Mouse (Mus musculus): ENCODE measurements around the gene Dok3.
A peak's percentile ranks its signal among the peaks of the same experiment; 100 is the strongest.

Dok3 gene

DNA sequence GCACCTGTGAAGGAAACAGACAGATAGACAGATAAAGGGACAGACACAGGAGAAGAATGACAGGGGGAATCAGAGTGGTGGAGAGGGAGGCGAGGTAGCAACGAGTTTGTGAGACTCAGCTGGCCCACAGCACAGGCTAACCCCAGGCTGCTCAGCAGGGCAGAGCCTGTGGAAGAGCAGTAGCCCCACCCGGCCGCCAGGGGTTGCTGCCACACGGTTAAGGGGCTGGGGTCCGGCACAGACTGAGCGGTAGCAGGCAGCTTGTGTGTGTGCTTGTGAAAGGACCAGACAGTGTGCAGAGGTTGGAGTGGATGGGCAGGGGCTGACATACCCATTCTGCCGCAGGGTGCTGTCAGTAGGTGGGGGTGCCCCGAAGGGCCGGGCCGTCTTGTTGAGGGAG, 21.2 kb downstream of the Dok3 start:
- DNase-seq (ENCODE audit: low read depth, low spot score), result no peak

DNA sequence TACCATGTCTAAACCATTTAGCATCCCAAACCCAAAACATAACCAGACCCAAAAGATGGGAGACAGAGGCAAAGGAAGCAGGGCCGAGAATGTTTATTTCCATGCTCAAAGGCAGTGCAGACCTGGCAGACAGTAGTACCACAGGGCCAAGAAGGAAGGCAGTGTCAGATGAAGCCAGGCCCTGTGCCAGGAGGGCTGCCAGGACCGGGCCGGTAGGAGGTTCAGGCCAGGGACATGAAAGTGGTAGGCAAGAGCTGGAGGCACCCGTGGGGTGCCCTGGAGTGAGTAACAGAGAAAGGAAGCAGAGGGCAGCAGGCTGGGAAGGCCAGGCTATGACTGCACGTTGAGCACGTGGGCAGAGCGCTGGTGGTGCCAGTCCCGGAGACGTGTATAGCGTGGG, 22.4 kb downstream of the Dok3 start:
- DNase-seq (ENCODE audit: low read depth, low spot score), result no peak

DNA sequence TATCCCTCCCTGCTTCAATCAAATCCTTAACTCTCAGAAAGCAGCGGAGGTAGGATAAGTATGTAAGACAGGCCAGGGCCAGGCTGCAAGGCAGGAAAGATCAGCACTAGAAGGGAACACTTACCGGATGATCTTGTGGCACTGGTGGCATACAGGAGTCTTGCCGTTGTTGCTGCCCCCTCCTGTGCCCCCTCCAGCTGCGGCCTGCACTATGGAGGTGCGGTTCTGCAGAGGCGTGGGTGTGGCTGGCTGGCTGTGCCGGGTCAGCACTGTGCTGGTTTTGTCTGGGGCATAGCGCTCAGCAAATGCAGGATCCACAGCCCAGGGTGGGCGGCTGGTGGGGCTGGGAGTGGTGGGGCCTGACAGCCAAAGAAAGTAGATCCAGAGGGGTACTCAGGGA, 23.3 kb downstream of the Dok3 start:
- no peak for DNase-seq (ENCODE audit: low read depth, low spot score)

DNA sequence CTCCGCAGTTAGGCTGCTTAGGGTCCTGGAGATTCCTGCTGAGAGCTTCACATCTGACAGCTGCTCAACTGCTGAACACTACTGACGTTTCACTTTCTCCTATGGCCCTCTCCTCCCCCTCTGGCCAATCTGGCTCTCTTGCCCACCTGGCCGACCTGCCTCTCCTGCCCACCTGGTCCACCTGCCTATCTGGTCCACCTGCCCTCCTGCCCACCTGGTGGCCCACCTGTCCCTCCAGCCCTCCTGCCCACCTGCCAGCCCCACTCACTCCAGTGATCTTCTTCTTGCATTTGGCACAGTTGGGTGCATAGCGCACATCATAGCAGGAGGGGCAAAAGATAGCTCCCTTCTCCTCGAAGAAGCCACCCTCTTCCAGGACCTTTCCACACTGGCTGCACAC, 24.7 kb downstream of the Dok3 start:
- no peak for DNase-seq (ENCODE audit: low read depth, low spot score)

DNA sequence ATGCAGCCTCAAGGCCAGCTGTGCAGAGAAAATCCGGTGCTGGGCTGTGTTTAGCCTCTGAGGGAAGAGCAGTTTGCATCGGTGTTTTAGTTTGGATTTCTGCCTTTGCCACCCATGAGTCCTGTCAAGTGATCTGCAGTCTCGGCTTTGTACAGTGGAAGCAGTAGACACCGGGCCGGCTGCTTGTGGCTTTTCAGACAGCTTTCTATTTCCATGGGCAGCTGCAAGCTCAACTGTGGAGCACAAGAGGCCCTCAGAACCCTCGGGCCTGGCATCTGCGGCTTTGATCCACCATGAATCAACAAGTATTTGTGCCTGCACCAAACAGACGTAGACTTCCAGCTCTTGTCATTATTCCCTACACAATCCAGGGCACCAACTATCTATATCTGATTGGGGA, 26.7 kb downstream of the Dok3 start:
- no peak for DNase-seq (ENCODE audit: low read depth, low spot score)

DNA sequence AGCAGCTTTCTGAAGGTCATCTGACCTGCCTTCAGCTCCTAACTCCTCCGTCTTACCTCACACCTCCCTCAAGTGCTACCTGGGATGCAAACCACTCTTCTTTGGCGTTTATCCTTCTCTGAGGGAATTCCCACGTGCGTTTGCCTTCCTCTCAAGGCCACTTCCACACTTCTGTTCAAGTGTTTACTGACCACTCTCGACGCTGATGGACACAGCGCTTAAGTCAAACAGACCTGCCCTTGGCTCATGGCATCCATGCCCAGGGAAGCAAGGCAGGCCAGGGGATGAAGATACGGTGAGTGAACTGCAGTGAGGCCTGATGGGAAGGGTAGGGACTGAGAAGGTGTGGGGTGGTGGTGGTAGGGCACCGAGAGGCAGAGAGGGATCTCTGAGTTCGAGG, 28.5 kb downstream of the Dok3 start:
- DNase-seq (ENCODE audit: low read depth, low spot score), result no peak

DNA sequence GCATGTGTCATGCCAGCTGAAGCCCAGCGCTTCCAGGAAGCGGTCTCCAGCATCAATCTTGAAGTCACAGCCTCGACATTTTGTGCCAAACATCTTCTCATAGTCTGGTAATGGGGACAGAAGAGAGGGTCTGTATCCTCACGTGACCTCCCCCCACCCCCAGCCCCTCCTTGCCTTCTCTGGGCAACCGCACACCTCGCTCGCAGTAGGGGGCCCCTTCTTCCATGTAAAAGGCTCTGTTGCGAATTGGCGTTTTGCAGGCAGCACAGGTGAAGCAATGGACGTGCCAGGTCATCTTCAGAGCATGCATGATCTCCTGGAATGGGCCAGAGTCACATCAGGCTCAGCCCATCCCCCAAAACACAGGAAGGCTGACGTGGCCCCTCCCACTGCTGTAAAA, 30.2 kb downstream of the Dok3 start:
- DNase-seq (ENCODE audit: low read depth, low spot score), result no peak

DNA sequence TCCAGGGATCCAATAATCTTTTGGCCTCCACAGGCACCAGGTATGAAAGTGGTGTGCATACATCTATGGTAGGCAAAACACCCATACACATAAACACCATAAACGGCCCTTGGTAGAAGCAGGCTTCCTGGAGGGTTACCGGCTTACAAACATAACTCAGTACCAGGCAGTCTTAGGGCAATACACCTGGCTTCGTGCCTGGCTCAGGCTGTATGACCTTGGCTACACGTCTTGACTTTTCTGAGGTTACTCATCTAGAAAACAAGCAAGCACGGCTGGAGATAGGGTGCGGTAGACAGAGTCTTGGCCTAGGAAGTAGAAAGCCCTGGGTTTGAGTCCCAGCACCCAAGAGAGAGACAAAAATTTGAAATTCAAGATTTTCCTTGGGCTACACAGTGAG, 32.4 kb downstream of the Dok3 start:
- DNase-seq (ENCODE audit: low read depth, low spot score), result no peak

DNA sequence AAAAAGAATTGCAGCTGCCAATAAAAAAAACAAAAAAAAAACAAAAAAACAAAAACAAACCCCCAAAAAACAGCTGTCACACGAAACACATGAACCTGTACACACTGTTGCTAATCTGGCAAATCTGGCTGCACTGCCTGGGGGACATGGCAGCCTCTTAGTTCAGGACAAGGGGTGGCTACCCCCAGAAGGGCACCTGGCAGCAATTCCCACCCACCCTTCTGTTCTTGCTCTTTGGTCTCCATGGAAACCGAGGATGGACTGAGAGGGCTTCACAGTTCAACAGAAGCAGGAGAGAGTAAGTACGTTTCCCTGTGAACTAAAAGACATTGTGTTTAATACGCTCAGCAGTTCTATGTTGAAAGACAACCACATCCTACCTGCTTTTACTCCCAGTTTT, 33.4 kb downstream of the Dok3 start:
- no peak for DNase-seq (ENCODE audit: low read depth, low spot score)

DNA sequence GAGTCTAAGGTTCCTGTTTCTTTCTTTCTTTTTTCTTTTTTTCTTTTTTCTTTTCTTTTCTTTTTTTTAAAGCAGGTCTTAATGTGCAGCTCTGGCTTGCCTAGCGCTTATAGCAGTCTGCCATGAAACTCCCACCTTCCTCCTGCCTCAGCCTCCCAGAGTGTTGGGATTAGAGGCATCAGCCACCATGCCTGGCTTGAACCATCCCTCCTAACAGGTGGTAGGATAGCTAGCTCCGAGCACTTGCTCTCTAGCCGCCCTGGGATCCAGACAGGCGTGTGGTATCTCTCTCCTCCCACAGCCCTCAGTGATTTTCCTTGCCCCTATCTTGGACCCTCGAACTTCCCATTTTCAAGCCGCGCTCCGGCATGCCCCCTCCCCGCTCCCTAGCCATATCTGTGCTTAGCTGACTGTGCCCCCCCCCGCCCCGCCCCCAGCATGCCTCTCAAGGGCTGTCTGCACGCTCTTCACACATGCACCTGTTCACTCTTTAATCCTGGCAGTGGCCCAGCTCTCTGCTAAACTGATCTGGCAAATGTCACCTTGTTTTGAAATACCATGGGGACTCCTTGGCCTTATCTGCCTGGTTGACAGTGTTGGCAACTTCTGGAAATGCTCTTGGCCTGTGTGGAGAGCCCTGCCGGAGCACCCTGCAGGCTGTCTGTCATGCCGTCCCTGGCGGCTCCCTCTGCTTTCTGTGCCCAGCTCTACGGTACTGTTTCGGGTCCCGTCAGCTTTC, 34.0 kb downstream of the Dok3 start:
- no peak for DNase-seq (ENCODE audit: low read depth, low spot score)

DNA sequence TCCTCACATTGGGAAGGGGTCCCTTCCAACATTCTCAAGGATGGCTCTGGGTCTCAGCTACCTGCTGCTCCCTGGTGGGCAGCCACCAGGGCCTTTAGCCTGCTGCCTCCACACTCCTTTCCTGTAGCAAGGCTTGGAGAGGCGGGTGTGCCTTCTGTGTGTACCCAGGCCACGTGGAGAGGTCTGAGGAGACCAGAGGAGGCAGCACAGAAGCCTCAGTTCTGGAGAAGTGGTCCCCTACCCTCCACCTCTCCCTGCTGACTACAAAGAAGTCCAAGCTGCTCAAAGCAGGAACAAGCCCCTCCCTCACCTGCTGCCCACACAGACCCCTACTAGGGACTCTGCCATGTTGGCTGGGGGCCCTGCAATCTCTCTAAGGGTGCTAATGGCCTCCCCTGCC, 34.8 kb downstream of the Dok3 start:
- no peak for DNase-seq (ENCODE audit: low read depth, low spot score)

DNA sequence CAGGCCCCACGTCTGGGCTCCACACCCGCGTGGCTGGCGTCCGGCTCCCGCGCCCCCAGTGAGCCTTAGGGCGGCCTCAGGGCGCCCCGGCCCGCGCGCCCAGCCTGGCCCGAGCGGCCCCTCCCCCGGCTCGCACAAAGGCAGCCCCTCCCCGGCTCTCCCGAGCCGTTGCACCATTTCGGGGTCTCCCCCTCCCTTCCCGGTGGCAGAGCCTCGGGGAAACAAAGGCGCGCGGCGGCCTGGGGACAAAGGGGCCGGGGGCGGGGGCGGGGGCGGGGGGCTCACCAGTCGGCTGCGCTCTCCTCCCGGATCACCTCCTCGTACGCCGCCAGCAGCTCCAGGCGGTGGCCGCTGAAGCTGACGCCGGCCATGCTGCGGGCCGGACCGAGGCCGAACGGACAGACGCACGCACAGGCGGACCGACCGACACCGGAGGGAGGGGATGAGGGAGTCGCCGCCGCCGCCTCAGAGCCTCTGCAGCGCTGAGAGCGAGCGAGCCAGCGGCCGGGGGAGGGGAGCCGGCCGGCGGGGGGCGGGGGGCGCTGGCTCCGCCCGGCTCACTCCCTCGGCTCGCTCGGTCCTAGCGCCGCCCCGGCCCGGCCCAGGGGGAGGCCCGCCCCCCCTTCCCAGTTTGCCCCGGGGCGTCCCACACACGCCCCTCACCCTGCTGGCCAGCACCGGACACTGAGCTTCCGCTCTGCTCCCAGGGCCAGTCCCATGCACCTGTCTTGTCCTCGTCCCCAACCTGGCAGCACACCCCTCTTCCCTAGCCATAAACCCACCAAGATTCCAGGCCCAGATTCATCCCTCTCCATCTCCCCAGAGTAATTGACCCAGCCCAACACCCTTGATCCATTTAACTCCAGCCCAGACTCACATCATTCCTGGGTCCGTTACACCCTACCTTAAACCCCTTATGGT, 41.3 kb downstream of the Dok3 start, which contains the start of gene Dbn1:
Dbn1 (minus strand) TSS at position 534 of the 921 bp plus-strand sequence.
- DNase-seq (ENCODE audit: low read depth, low spot score), result no peak

DNA sequence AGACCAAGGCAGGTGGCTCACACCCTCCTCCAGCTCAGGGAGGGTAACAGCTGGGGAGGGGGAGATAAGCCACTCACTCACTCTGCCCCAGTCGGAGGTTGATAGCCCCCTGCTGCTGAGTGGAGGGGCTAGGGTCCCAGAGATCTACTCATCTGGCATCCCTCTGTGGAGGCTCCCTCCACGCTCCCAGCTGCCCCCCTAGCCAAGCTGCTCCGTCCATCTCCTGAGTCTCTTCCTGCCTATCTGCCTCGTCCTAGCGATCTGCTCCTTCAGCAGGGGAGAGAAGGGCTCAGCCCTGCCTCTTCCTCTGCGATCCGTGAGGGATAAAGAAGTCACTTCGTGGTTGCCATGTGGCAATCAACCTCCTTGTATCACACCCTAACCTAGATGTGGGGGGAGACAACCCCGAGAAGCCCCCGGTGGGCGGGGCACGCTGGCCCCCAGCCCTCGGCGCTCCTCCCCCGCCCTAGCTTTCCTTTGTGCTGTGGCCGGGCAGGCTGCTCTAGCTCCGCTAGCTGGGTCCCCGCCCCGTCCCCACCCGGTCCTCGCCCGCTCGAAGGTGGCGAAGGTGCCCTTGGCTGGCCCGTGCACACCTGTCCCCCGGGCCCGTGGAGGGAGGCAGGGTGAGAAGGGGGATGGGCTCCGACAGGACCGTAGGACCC, 42.0 kb downstream of the Dok3 start:
- DNase-seq (ENCODE audit: low read depth, low spot score), result no peak

DNA sequence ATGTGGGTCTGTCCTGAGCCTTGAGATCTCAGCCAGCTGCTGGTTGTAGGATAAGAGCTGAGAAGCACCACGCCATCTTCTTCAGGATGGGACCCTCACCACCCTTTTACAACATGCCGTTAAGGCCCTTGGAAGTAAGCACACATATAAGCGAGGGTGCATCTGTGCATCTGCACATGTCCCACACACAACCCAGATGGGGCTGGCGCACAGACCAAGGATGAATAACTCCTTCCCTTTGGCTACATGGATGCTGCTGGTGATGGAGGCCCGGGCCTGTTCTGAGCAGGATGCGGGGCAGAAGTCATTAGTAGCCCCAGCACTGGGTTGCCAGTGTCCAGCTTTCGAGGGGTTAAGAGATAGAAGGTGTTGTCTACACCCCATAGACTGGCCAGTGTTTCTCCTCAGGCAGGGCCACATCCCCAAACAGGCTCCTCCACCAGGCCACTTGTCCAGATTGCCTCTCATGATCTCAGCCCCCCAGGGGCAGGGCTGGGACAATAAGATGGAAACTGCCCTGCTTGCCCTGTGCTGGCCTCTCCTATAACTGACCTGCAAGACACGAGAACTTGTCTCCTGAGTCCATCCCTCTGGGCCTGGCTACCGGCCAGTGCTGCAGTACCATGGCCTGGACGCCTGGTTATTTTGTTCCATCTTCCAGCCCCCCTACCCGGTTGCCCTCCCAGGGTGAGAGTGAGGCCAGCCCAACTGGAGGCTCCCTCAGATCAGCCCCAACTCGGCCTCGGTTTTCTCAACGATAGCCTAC, 42.9 kb downstream of the Dok3 start:
- no peak for DNase-seq (ENCODE audit: low read depth, low spot score)

DNA sequence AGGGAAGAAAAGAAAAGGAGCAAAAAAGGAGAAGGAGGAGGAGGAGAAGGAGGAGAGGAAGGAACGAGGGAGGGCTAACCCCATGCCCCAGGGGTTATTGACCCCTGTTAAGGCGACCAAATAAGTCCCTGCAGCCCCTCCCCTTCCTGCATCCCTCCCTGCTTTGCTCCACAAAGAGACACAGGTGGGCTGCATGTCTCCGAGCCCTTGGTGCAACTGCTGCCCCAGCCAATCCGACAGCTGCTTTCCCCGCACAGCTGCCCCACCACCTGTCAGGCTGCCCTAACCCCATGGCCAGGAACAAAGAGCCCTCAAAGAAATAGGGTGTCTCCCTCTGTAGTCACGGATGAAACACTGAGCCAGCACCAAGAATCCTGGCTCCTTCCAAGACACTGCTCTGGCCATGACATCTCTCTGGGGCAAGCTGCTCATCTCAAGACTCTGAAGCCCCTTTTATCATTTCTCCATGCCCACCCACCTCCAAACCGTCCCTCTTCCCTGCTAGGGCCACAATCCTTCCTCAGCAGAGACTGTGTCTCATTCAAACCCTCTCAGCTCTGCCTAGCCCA, 44.5 kb downstream of the Dok3 start:
- no peak for DNase-seq (ENCODE audit: low read depth, low spot score)

DNA sequence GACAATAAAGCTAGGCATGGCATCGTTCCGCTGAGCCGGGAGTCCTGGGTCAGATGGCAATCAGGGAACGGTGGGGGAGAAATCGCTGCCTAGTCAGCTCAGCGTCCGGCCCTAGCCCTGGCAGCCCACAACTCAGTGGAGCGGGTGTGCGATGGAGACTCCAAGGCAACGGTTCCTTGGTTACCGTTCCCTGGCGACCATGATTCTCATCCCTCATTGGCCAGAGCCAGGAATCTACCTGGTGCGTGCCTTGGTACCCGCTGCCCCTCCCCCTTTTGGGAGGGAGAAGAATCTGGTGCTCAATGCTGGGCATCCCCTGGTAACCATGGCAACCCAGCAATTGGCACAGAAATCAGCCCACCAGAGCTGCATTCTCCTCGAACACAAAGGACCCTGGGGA, 45.5 kb downstream of the Dok3 start:
- DNase-seq (ENCODE audit: low read depth, low spot score), result no peak

DNA sequence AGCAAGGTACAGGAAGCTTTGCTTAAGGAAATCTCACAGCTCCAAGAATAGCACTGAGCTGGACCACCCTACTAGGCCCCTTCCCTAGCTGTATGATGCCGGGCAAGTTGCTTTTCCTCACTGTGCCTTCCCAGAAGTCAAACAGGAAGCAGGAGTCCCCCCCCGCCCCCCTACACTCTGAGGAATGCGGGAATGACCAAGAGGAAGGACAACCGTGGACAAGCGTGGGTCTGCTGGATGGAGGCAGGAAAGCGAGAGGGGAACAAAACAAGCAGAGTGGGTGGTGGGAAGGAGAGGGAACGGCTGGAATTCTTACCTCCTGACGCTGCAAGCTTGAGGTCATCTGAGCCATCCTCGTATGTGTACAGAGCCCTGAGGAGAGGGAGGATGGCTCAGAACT, 46.0 kb downstream of the Dok3 start:
- no peak for DNase-seq (ENCODE audit: low read depth, low spot score)

DNA sequence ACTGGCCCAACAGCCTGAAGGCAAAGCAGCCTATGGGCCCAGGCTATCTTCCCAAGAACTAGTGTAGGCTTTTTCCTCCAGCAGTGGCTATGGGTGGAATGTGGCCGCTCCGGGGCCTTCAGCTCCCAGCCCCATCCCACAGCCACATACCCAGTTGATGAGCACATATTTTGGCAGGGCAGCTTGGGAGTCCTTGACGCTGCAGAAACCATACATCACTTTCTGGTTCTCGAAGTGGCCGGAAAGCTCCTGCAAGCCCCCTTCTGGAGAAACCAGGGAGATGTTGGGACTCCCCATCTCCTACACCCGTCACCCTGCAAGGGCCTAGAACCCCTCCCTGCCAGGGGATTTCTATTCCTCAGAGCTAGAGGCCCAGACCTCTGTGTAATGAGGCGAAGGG, 46.6 kb downstream of the Dok3 start:
- DNase-seq (ENCODE audit: low read depth, low spot score), result no peak

DNA sequence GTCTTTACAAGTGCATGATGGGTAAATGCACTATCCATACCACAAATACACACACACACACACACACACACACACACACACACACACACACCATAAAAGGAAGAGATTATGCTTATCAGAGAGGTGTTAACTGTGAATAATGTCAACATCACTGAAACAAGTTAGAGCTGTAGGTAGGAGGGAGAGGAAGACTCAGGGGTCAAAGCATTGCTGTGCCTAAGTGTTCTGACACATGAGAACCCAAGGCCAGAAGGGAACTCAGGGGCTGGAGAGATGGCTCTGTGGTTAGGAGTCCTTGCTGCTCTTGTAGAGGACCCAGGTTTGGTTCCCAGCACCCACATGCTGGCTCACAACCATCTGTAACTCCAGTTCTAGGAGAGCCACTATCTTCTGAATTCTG, 49.2 kb downstream of the Dok3 start:
- no peak for DNase-seq (ENCODE audit: low read depth, low spot score)

DNA sequence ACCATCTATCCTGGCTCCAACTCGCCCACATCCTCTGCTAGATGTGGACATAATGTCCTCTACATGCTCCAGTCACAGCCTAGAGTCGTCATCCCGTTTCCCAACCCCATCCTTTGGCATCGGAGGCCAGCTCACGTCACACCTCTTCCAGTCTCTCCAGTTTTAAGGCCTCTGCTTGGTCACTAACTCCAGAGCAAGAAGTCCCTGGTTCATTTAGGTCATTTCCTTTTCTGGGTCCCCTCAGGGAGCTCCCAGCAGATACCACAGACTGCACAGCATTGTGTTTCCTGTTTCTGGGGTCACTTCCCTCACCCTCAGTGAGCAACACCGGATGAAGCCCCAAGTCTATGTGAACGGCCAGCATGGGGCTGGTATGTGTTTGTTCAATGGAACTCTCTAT, 50.1 kb downstream of the Dok3 start:
- peak; percentile 70 for DNase-seq (ENCODE audit: low read depth, low spot score)

DNA sequence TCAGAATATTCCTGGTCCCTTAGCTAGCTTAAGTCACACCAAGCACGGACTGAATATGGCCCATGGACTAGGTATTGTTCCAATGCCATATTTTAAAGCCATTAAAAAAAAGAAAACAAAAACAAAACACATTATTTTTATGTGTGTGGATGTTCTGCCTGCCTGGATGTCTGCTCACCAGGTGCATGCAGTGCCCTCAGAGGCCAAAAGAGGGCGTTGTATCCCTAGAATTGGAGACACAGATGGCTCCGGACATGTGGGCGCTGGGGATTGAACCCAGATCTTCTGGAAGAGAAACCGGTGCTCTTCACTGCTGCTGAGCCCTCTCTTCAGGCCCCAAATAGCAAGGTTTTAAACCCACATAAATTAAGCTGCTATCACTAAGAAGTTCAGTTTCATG, 51.1 kb downstream of the Dok3 start:
- peak; percentile 82 for DNase-seq (ENCODE audit: low read depth, low spot score)
